Mouse (Mus musculus) hindbrain, embryonic 15.5 days (tissue): ENCODE measurements around the gene 4930572O03Rik. TPM values are rescaled to one million over a fixed set of nuclear protein-coding genes. Genes with fewer than 3 reads are reported as not detected.
"Not testable (repeated sequence)": the region's sequence is repeated elsewhere in the genome, so short reads cannot be mapped to it uniquely, and the experiment has no call there.

Experiments used
- ATAC-seq: fragments of 200-750 bp; cut with Nextera tagmentation; 2 replicates; pipeline ENCODE4 v1.8.0; 2017; ENCODE audit warnings: low read depth, moderate number of reproducible peaks, moderate TSS enrichment; ENCODE audit not compliant: low FRiP score
- H3K27ac ChIP-seq: fragments of 300-500 bp; sonication (generic); replicated peaks from 2 replicates; pipeline ENCODE4 v1.5.1; 2015; ENCODE audit warnings: mild to moderate bottlenecking, inconsistent platforms
- H3K27me3 ChIP-seq: fragments of 300-500 bp; sonication (generic); 2 replicates; pipeline ENCODE4 v1.6.1; 2015; ENCODE audit warnings: control low read depth, inconsistent platforms
- H3K36me3 ChIP-seq: fragments of 300-500 bp; sonication (generic); 2 replicates; pipeline ENCODE4 v1.6.1; 2015; ENCODE audit warnings: control low read depth, inconsistent platforms
- H3K4me1 ChIP-seq: fragments of 300-500 bp; sonication (generic); replicated peaks from 2 replicates; pipeline ENCODE4 v1.6.1; 2015; ENCODE audit warnings: control low read depth, inconsistent platforms
- H3K4me2 ChIP-seq: fragments of 300-500 bp; sonication (generic); 2 replicates; pipeline ENCODE4 v1.6.1; 2015; ENCODE audit warnings: moderate library complexity, mild to moderate bottlenecking, inconsistent platforms
- H3K4me3 ChIP-seq: fragments of 300-500 bp; sonication (generic); 2 replicates; pipeline ENCODE4 v1.5.1; 2015; ENCODE audit warnings: mild to moderate bottlenecking, inconsistent platforms
- H3K9ac ChIP-seq: fragments of 300-500 bp; sonication (generic); 2 replicates; pipeline ENCODE4 v1.6.1; 2015; ENCODE audit warnings: inconsistent platforms
- H3K9me3 ChIP-seq: fragments of 300-500 bp; sonication (generic); 2 replicates; pipeline ENCODE4 v1.6.1; 2016; ENCODE audit warnings: control low read depth, inconsistent platforms
- WGBS: fragments of 180-500 bp; shearing (Covaris S2); methylation state at CpG from one replicate; pipeline ENCODE4 v1.1.7; 2015; 5-methylcytosine and 5-hydroxymethylcytosine counted together
- polyA plus RNA-seq: library from polyadenylated mRNA; unstranded; fragments of >200 nt; fragmentation: Nextera tagmentation; extraction: Ambion mirVana; gene quantifications from 2 replicates; pipeline ENCODE4 v1.2.1, GENCODE M21; 2015

4930572O03Rik gene
- not detected in 2 replicates for polyA plus RNA-seq

- 79% methylated on average over 1 of the region's 1 CpGs for WGBS
- H3K9ac ChIP-seq, H3K27me3 ChIP-seq, H3K4me1 ChIP-seq, H3K36me3 ChIP-seq, H3K4me2 ChIP-seq, H3K9me3 ChIP-seq, ATAC-seq, H3K4me3 ChIP-seq, H3K27ac ChIP-seq: not testable (repeated sequence)
These were observed at the start of gene 4930572O03Rik for GRCm38 (mm10) chr5:15656959-15657358. 4930572O03Rik (minus strand) TSS chr5:15657059.

GRCm38 (mm10) chr5:15702891-15703290, 46.0 kb upstream of the 4930572O03Rik start:
- not testable (repeated sequence) for ATAC-seq, H3K27ac ChIP-seq, H3K4me1 ChIP-seq, H3K4me3 ChIP-seq, H3K4me2 ChIP-seq, H3K27me3 ChIP-seq, H3K9me3 ChIP-seq, H3K36me3 ChIP-seq, H3K9ac ChIP-seq
- WGBS = 25% methylated on average over 5 of the region's 5 CpGs

GRCm38 (mm10) chr5:15697719-15698118, 40.9 kb upstream of the 4930572O03Rik start:
- H3K9me3 ChIP-seq = peaks cover 14% of the 10 kb centered on the region
- H3K4me1 ChIP-seq, H3K4me2 ChIP-seq, H3K36me3 ChIP-seq, H3K27me3 ChIP-seq, H3K27ac ChIP-seq, H3K9ac ChIP-seq, ATAC-seq, H3K4me3 ChIP-seq: not testable (repeated sequence)
- WGBS = 39% methylated on average over 2 of the region's 2 CpGs

GRCm38 (mm10) chr5:15691849-15692248, 35.0 kb upstream of the 4930572O03Rik start:
- H3K4me2 ChIP-seq, H3K9ac ChIP-seq, H3K4me1 ChIP-seq, ATAC-seq, H3K27ac ChIP-seq, H3K36me3 ChIP-seq, H3K27me3 ChIP-seq, H3K4me3 ChIP-seq: not testable (repeated sequence)
- H3K9me3 ChIP-seq = peaks cover 23% of the 10 kb centered on the region
- WGBS = 90% methylated on average over 4 of the region's 4 CpGs

- peaks cover 24% of the 10 kb centered on the region for H3K9me3 ChIP-seq
- WGBS = 80% methylated on average over 4 of the region's 4 CpGs
- ATAC-seq = 0 out of 2 replicates have a peak, but pooled peaks have one; percentile 33
- not testable (repeated sequence) for H3K27ac ChIP-seq, H3K36me3 ChIP-seq, H3K4me3 ChIP-seq, H3K9ac ChIP-seq, H3K4me2 ChIP-seq, H3K27me3 ChIP-seq, H3K4me1 ChIP-seq
These were observed 34.0 kb upstream of the 4930572O03Rik start for GRCm38 (mm10) chr5:15690822-15691221.

- H3K27me3 ChIP-seq, H3K9ac ChIP-seq, H3K4me1 ChIP-seq, H3K4me3 ChIP-seq, H3K36me3 ChIP-seq, H3K27ac ChIP-seq, H3K4me2 ChIP-seq: not testable (repeated sequence)
- 80% methylated on average over 6 of the region's 6 CpGs for WGBS
- ATAC-seq = peak; percentile 87
- H3K9me3 ChIP-seq = peaks cover 27% of the 10 kb centered on the region
These were observed 32.9 kb upstream of the 4930572O03Rik start for GRCm38 (mm10) chr5:15689659-15690213.

- 67% methylated on average over 4 of the region's 4 CpGs for WGBS
- not testable (repeated sequence) for H3K27ac ChIP-seq, H3K36me3 ChIP-seq, H3K9ac ChIP-seq, H3K4me2 ChIP-seq, H3K27me3 ChIP-seq, H3K4me3 ChIP-seq, H3K4me1 ChIP-seq
- peaks cover 29% of the 10 kb centered on the region for H3K9me3 ChIP-seq
- ATAC-seq = peak; percentile 90
These were observed 32.2 kb upstream of the 4930572O03Rik start for GRCm38 (mm10) chr5:15688874-15689658.

GRCm38 (mm10) chr5:15681301-15682035, 24.6 kb upstream of the 4930572O03Rik start:
- 75% methylated on average over 8 of the region's 10 CpGs for WGBS
- not testable (repeated sequence) for H3K4me3 ChIP-seq, H3K27me3 ChIP-seq, H3K4me1 ChIP-seq, H3K4me2 ChIP-seq, H3K36me3 ChIP-seq, H3K9ac ChIP-seq, H3K27ac ChIP-seq
- ATAC-seq = peak; percentile 54; the same call in 1 of the 2 replicates
- H3K9me3 ChIP-seq = peaks cover 16% of the 10 kb centered on the region

- not testable (repeated sequence) for H3K27ac ChIP-seq, H3K4me1 ChIP-seq, H3K4me2 ChIP-seq, H3K9ac ChIP-seq, H3K4me3 ChIP-seq, H3K27me3 ChIP-seq, H3K36me3 ChIP-seq
- ATAC-seq = peak; percentile 75
- H3K9me3 ChIP-seq = peaks cover 16% of the 10 kb centered on the region
- WGBS = 71% methylated on average over 13 of the region's 13 CpGs
These were observed 23.4 kb upstream of the 4930572O03Rik start for GRCm38 (mm10) chr5:15679980-15680949.

GRCm38 (mm10) chr5:15678907-15679306, 22.0 kb upstream of the 4930572O03Rik start:
- 71% methylated on average over 2 of the region's 2 CpGs for WGBS
- not testable (repeated sequence) for H3K36me3 ChIP-seq

GRCm38 (mm10) chr5:15677750-15678149, 20.9 kb upstream of the 4930572O03Rik start:
- H3K4me1 ChIP-seq, H3K4me3 ChIP-seq, H3K27me3 ChIP-seq, H3K9ac ChIP-seq, H3K36me3 ChIP-seq, H3K27ac ChIP-seq, H3K4me2 ChIP-seq: not testable (repeated sequence)
- WGBS = 91% methylated on average over 4 of the region's 4 CpGs
- peak; percentile 86; the same call in 1 of the 2 replicates for ATAC-seq
- H3K9me3 ChIP-seq = peaks cover 11% of the 10 kb centered on the region; the same call in 1 of the 2 replicates

More at GRCm38 (mm10) chr5:15678907-15679306, 22.0 kb upstream of the 4930572O03Rik start:
- H3K4me1 ChIP-seq, H3K4me3 ChIP-seq, H3K27me3 ChIP-seq, H3K9ac ChIP-seq, H3K4me2 ChIP-seq, ATAC-seq, H3K27ac ChIP-seq: not testable (repeated sequence)
- H3K9me3 ChIP-seq = peaks cover 11% of the 10 kb centered on the region
